Mouse (Mus musculus) hindbrain, embryonic 13.5 days (tissue): Measurements from ENCODE around the gene Dennd4c. TPM values are rescaled to one million over a fixed set of nuclear protein-coding genes. Genes with fewer than 3 reads are reported as not detected.

Source experiments
- ATAC-seq: fragments of 200-750 bp; cut with Nextera tagmentation; 2 replicates; pipeline ENCODE4 v1.8.0; 2017; ENCODE audit warnings: moderate TSS enrichment; ENCODE audit not compliant: low FRiP score
- H3K27ac ChIP-seq: fragments of 300-500 bp; sonication (generic); 2 replicates; pipeline ENCODE4 v1.5.1; 2015; ENCODE audit warnings: inconsistent platforms, mild to moderate bottlenecking, moderate library complexity
- H3K27me3 ChIP-seq: fragments of 300-500 bp; sonication (generic); 2 replicates; pipeline ENCODE4 v1.6.1; 2015; ENCODE audit warnings: mild to moderate bottlenecking, inconsistent platforms
- H3K36me3 ChIP-seq: fragments of 300-500 bp; sonication (generic); 2 replicates; pipeline ENCODE4 v1.6.1; 2015; ENCODE audit warnings: mild to moderate bottlenecking, inconsistent platforms
- H3K4me1 ChIP-seq: fragments of 300-500 bp; sonication (generic); replicated peaks from 2 replicates; pipeline ENCODE4 v1.6.1; 2015; ENCODE audit warnings: inconsistent platforms
- H3K4me2 ChIP-seq: fragments of 300-500 bp; sonication (generic); 2 replicates; pipeline ENCODE4 v1.6.1; 2015; ENCODE audit warnings: inconsistent platforms, mild to moderate bottlenecking, moderate library complexity
- H3K4me3 ChIP-seq: fragments of 300-500 bp; sonication (generic); 2 replicates; pipeline ENCODE4 v1.5.1; 2015; ENCODE audit warnings: mild to moderate bottlenecking, inconsistent platforms
- H3K9ac ChIP-seq: fragments of 300-500 bp; sonication (generic); 2 replicates; pipeline ENCODE4 v1.6.1; 2015; ENCODE audit warnings: mild to moderate bottlenecking, inconsistent platforms
- H3K9me3 ChIP-seq: fragments of 300-500 bp; sonication (generic); 2 replicates; pipeline ENCODE4 v1.6.1; 2016; ENCODE audit warnings: inconsistent platforms
- WGBS: fragments of 180-500 bp; shearing (Covaris S2); methylation state at CpG from one replicate; pipeline ENCODE4 v1.1.7; 2015; 5-methylcytosine and 5-hydroxymethylcytosine counted together
- polyA plus RNA-seq: library from polyadenylated mRNA; unstranded; fragments of >200 nt; fragmentation: Nextera tagmentation; extraction: Ambion mirVana; gene quantifications from 2 replicates; pipeline ENCODE4 v1.2.1, GENCODE M21; 2015

The Dennd4c gene
- polyA plus RNA-seq, 1 experiment from 2014 or later: 5.4 TPM

- H3K4me3 ChIP-seq: no peak overlapping the region
- no peaks in the 10 kb centered on the region for H3K27me3 ChIP-seq
- no peak overlapping the region for H3K4me2 ChIP-seq
- no peaks in the 10 kb centered on the region for H3K4me1 ChIP-seq
- no peak overlapping the region for H3K27ac ChIP-seq
- WGBS: 82% methylated on average over 4 of the region's 4 CpGs
- no peaks in the 10 kb centered on the region for H3K9me3 ChIP-seq
- no peaks in the 10 kb centered on the region for H3K36me3 ChIP-seq
- H3K9ac ChIP-seq: no peak overlapping the region
- no peak for ATAC-seq
These were observed 23.2 kb upstream of the Dennd4c start for GRCm38 (mm10) chr4:86725175-86725574.

GRCm38 (mm10) chr4:86726141-86726540 is 22.2 kb upstream of the Dennd4c start:
- no peak overlapping the region for H3K4me3 ChIP-seq
- H3K9me3 ChIP-seq: no peaks in the 10 kb centered on the region
- no peaks in the 10 kb centered on the region for H3K27me3 ChIP-seq
- no peak for ATAC-seq
- no peak overlapping the region for H3K27ac ChIP-seq
- H3K36me3 ChIP-seq: no peaks in the 10 kb centered on the region
- H3K4me2 ChIP-seq: no peak overlapping the region
- H3K9ac ChIP-seq: no peak overlapping the region
- no peaks in the 10 kb centered on the region for H3K4me1 ChIP-seq
- 90% methylated on average over 5 of the region's 5 CpGs for WGBS

- Histone ChIP-seq H3K36me3 (no peaks in the 10 kb centered on the region), H3K4me2 (no peak overlapping the region), H3K9me3 (no peaks in the 10 kb centered on the region), H3K4me3 (no peak overlapping the region), H3K9ac (no peak overlapping the region), H3K27me3 (no peaks in the 10 kb centered on the region), H3K4me1 (no peaks in the 10 kb centered on the region), H3K27ac (no peak overlapping the region)
- no peak for ATAC-seq
- 87% methylated on average over 6 of the region's 6 CpGs for WGBS
These were observed 18.5 kb upstream of the Dennd4c start for GRCm38 (mm10) chr4:86729829-86730228.

GRCm38 (mm10) chr4:86734088-86734841 is 14.1 kb upstream of the Dennd4c start:
- H3K27me3 ChIP-seq: no peaks in the 10 kb centered on the region
- H3K9ac ChIP-seq: no peak overlapping the region
- H3K27ac ChIP-seq: no peak overlapping the region
- WGBS: 90% methylated on average over 19 of the region's 19 CpGs
- no peaks in the 10 kb centered on the region for H3K4me1 ChIP-seq
- H3K9me3 ChIP-seq: no peaks in the 10 kb centered on the region
- H3K4me2 ChIP-seq: no peak overlapping the region
- no peak for ATAC-seq
- H3K4me3 ChIP-seq: no peak overlapping the region
- H3K36me3 ChIP-seq: no peaks in the 10 kb centered on the region

GRCm38 (mm10) chr4:86739308-86739993 is 8.9 kb upstream of the Dennd4c start:
- Histone ChIP-seq H3K4me1 (no peaks in the 10 kb centered on the region), H3K27me3 (no peaks in the 10 kb centered on the region), H3K27ac (no peak overlapping the region), H3K9me3 (no peaks in the 10 kb centered on the region), H3K9ac (no peak overlapping the region), H3K4me3 (no peak overlapping the region), H3K36me3 (no peaks in the 10 kb centered on the region), H3K4me2 (no peak overlapping the region)
- WGBS: 80% methylated on average over 5 of the region's 5 CpGs
- ATAC-seq: no peak

- Histone ChIP-seq H3K27ac (peak overlapping the region; percentile 83), H3K4me2 (peak overlapping the region; percentile 85), H3K4me1 (peaks cover 14% of the 10 kb centered on the region), H3K27me3 (no peaks in the 10 kb centered on the region), H3K9me3 (no peaks in the 10 kb centered on the region), H3K4me3 (peak overlapping the region; percentile 98), H3K36me3 (no peaks in the 10 kb centered on the region), H3K9ac (peak overlapping the region; percentile 95)
- under 1% methylated on average over 13 of the region's 13 CpGs for WGBS
- ATAC-seq: no peak
These were observed 1.0 kb downstream of the Dennd4c start for GRCm38 (mm10) chr4:86749361-86749841.

- WGBS: 81% methylated on average over 10 of the region's 10 CpGs
- no peak overlapping the region for H3K9ac ChIP-seq
These were observed 2.1 kb downstream of the Dennd4c start for GRCm38 (mm10) chr4:86750346-86750945.

GRCm38 (mm10) chr4:86764307-86764706 is 16.0 kb downstream of the Dennd4c start:
- Histone ChIP-seq H3K4me3 (no peak overlapping the region), H3K4me2 (no peak overlapping the region), H3K4me1 (no peaks in the 10 kb centered on the region), H3K36me3 (no peaks in the 10 kb centered on the region; the same call in 1 of the 2 replicates), H3K27me3 (no peaks in the 10 kb centered on the region), H3K9ac (no peak overlapping the region), H3K27ac (no peak overlapping the region), H3K9me3 (no peaks in the 10 kb centered on the region)
- ATAC-seq: no peak

More at GRCm38 (mm10) chr4:86750346-86750945, 2.1 kb downstream of the Dennd4c start:
- Histone ChIP-seq H3K36me3 (no peaks in the 10 kb centered on the region), H3K9me3 (no peaks in the 10 kb centered on the region), H3K27ac (no peak overlapping the region), H3K4me3 (no peak overlapping the region), H3K4me1 (peaks cover 14% of the 10 kb centered on the region), H3K4me2 (peak overlapping the region; percentile 85), H3K27me3 (no peaks in the 10 kb centered on the region)
- ATAC-seq: no peak

- H3K36me3 ChIP-seq: peaks cover 11% of the 10 kb centered on the region
- 94% methylated on average over 9 of the region's 9 CpGs for WGBS
- no peak overlapping the region for H3K27ac ChIP-seq
- H3K4me2 ChIP-seq: no peak overlapping the region
- no peak for ATAC-seq
- no peaks in the 10 kb centered on the region for H3K9me3 ChIP-seq
- H3K27me3 ChIP-seq: no peaks in the 10 kb centered on the region
- H3K4me3 ChIP-seq: no peak overlapping the region
- no peak overlapping the region for H3K9ac ChIP-seq
- H3K4me1 ChIP-seq: no peaks in the 10 kb centered on the region
These were observed 29.2 kb downstream of the Dennd4c start for GRCm38 (mm10) chr4:86777587-86777986.

GRCm38 (mm10) chr4:86810604-86811003 is 62.2 kb downstream of the Dennd4c start:
- Histone ChIP-seq H3K9me3 (no peaks in the 10 kb centered on the region), H3K4me2 (no peak overlapping the region), H3K27ac (no peak overlapping the region), H3K9ac (no peak overlapping the region), H3K27me3 (no peaks in the 10 kb centered on the region), H3K4me1 (no peaks in the 10 kb centered on the region), H3K4me3 (no peak overlapping the region), H3K36me3 (peaks cover 11% of the 10 kb centered on the region; the same call in 1 of the 2 replicates)
- no peak for ATAC-seq
- 45% methylated on average over 2 of the region's 2 CpGs for WGBS

- 97% methylated on average over 3 of the region's 3 CpGs for WGBS
- no peak for ATAC-seq
- no peaks in the 10 kb centered on the region for H3K27me3 ChIP-seq
- H3K27ac ChIP-seq: no peak overlapping the region
- H3K36me3 ChIP-seq: peaks cover 11% of the 10 kb centered on the region
- H3K9me3 ChIP-seq: no peaks in the 10 kb centered on the region
- H3K9ac ChIP-seq: no peak overlapping the region
- H3K4me3 ChIP-seq: no peak overlapping the region
- H3K4me2 ChIP-seq: no peak overlapping the region
- H3K4me1 ChIP-seq: no peaks in the 10 kb centered on the region
These were observed 66.5 kb downstream of the Dennd4c start for GRCm38 (mm10) chr4:86814850-86815249.

- no peaks in the 10 kb centered on the region for H3K9me3 ChIP-seq
- ATAC-seq: no peak
- H3K27me3 ChIP-seq: no peaks in the 10 kb centered on the region
- no peak overlapping the region for H3K27ac ChIP-seq
- peaks cover 50% of the 10 kb centered on the region for H3K36me3 ChIP-seq
- no peak overlapping the region for H3K4me2 ChIP-seq
- H3K9ac ChIP-seq: no peak overlapping the region
- WGBS: 91% methylated on average over 2 of the region's 2 CpGs
- no peak overlapping the region for H3K4me3 ChIP-seq
- H3K4me1 ChIP-seq: no peaks in the 10 kb centered on the region
These were observed 74.8 kb downstream of the Dennd4c start for GRCm38 (mm10) chr4:86823169-86823568.
